Mouse (Mus musculus) lung, adult 2 months (tissue): ENCODE results near the gene Otub2.

ENCODE experiments used
- CTCF ChIP-seq: fragments of 200-500 bp; IDR thresholded peaks from 2 replicates; pipeline ENCODE4 v1.5.1; 2011; ENCODE audit warnings: mild to moderate bottlenecking, low read length, control low read depth; ENCODE audit not compliant: insufficient read depth
- POLR2A ChIP-seq: fragments of 200-500 bp; IDR thresholded peaks from 2 replicates; pipeline ENCODE4 v1.6.1; 2011; ENCODE audit warnings: low read depth, mild to moderate bottlenecking, control low read depth, low read length, borderline replicate concordance; ENCODE audit errors: extremely low read depth

- TF ChIP-seq CTCF (no peak), POLR2A (no peak)
These were observed 44.9 kb downstream of the Otub2 start for GRCm38 (mm10) chr12:103433430-103433829.
